Mouse (Mus musculus) bone marrow macrophage, adult 2 months (primary cell): Measurements from ENCODE around the gene Trmt44.

Experiments
- CTCF ChIP-seq: IDR thresholded peaks from 2 replicates; pipeline ENCODE4 v1.5.1; 2012; ENCODE audit warnings: low read depth, mild to moderate bottlenecking, low read length, moderate library complexity
- POLR2A ChIP-seq: IDR thresholded peaks from 2 replicates; pipeline ENCODE4 v1.6.1; 2012; ENCODE audit warnings: mild to moderate bottlenecking, low read depth, low read length, borderline replicate concordance

DNA sequence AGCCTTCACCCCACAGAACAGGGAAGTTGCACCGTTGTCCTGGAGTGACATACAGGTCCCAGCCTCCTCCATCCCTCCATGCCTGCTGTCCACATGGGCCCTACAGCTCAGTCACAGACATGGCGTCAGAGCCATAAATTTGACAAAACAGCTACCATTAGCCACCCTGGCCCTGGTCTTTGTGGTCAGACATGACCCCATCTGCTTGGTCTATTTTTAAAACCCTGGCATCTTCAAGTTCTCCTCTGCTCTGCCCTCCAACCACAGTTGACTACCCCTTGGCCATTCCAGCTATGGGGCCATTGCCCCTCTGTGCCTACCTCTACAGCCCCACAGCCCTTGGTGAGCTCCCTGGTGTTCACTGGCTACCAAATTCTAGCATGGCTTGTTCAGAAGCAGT is 35.1 kb upstream of the Trmt44 start:
- no peak for TF ChIP-seq POLR2A
- no peak for TF ChIP-seq CTCF
